Mouse (Mus musculus) left cerebral cortex, adult 18-20 months (tissue): ENCODE results near the gene Ak1. TPM values are rescaled to one million over a fixed set of nuclear protein-coding genes. Genes with fewer than 3 reads are reported as not detected.
A peak's percentile ranks its signal among the peaks of the same experiment; 100 is the strongest.

Experiments
- DNase-seq, 2 experiments: peaks; one replicate each; pipeline ENCODE4 v3.0.0; 2021 to 2022; ENCODE audit warnings: low spot score in 2 of 2, mixed read lengths in 1 of 2
- total RNA-seq, 2 experiments: library from RNA; stranded (reverse); gene quantifications; 2 replicates each; pipeline ENCODE4 v1.2.3; 2021

Gene Ak1
- total RNA-seq, 2 experiments from 2014 or later = 151 to 160 TPM

DNA sequence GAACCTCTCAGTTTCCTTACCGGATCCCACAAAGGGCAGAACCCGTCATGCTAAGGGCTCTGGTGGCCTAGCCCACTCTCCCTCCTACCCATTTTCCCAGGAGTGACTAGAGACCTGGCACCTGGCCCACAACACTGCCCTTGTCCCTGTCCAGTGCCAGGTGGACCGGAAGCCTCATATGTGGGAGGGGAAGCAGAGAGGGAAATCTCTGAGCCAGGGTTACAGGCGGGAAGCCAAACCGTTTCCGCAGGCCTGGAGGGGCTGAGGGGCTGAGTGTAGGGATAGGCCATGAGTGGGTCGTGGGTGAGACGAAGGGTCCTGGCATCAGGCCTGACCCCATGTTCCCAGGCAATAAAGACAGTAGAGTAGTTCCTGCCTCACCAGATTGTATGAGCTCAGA, 23.1 kb upstream of the Ak1 start:
- DNase-seq = no peak

DNA sequence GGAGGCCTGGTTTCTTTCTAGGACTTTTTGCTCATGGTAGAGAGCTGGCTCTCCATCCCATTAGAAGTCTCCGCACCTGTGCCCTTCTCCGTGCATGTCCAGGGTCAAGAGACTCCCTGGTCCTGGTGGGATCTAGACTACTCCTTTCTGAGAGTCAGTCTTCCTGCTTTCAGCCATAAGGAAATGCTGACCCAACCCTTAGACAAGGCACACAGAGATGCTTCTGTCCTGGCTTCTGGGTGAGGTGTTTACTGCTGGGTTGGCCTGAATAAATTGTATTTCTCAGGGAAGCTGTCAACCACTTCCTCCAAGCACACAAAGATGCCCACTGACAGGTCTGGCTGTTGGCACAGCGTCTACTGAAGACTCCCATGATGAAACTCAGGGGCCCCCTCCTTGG, 22.1 kb upstream of the Ak1 start, which contains the start of gene St6galnac6:
St6galnac6 (plus strand) TSS at position 301 of the 400 bp plus-strand sequence.
- no peak for DNase-seq

DNA sequence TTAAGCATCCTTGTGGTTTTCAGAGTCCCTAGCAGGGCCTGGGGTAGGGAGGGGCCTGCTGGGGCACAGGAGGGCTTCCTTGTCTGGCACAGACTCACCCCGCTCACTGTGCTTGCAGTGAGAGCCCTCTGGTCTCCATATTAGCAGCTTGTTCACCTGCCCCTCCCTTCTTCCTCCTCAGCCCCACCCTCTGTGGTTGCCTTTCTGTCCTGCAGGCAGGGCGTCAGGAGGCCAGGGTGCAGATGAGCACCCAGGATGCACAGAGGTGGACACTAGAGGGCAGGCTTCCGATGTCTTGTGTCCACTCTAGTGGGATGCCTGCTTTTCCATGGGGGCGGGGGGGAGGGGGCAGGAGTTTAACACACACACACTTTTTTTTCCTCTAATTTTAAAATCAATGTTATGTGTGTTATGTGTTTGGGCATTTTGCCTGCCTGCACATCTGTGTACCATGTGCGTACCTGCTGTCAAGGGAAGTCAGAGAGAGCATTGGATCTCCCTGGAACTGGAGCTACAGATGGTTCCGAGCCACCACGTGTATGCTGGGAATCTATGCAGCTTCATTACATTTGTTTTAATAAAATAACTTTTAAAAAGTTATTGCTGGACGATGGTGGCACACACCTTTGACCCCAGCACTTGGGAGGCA, 20.0 kb upstream of the Ak1 start:
- DNase-seq = no peak

DNA sequence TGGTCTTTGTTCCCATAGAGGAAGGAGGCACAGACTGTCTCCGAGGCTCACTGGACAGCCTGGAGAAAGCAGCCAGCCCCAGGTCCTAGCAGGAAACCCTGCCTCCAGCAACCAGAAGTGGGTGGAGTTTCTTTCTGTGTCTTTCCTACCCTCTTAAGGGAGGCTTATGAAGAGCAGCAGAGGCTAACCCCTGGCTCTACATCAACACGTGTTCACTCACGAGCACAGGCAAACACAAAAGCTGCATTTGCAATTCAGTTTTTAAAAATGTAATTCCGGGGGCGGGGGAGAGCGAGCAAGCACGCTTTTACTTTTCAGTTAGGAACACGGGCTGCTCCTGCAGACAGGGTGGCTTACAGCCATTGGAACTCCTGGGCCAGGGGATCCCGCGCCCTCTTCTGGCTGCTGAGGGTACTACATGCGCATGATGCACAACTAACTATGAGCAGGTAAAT, 18.9 kb upstream of the Ak1 start:
- DNase-seq = peak; percentile 86 to 90

DNA sequence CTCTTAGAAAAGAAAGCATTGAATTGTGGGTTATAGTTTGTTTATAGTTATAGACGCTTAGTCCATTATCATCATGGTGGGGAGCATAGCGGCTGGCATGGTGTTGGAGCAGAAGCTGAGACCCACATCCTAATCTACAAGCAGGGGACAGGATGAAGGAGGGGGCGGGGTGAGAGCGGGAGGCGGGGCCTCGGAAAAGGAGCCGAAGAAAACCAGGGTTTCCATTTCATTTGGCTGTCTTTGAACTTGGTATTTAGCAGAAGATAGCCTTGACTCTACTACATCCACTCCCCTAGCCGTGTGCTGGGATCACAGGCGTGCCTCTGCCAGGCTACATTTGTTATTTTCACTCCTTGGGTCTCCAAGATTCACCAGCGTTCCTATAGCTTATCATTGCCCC, 16.9 kb upstream of the Ak1 start:
- no peak for DNase-seq

DNA sequence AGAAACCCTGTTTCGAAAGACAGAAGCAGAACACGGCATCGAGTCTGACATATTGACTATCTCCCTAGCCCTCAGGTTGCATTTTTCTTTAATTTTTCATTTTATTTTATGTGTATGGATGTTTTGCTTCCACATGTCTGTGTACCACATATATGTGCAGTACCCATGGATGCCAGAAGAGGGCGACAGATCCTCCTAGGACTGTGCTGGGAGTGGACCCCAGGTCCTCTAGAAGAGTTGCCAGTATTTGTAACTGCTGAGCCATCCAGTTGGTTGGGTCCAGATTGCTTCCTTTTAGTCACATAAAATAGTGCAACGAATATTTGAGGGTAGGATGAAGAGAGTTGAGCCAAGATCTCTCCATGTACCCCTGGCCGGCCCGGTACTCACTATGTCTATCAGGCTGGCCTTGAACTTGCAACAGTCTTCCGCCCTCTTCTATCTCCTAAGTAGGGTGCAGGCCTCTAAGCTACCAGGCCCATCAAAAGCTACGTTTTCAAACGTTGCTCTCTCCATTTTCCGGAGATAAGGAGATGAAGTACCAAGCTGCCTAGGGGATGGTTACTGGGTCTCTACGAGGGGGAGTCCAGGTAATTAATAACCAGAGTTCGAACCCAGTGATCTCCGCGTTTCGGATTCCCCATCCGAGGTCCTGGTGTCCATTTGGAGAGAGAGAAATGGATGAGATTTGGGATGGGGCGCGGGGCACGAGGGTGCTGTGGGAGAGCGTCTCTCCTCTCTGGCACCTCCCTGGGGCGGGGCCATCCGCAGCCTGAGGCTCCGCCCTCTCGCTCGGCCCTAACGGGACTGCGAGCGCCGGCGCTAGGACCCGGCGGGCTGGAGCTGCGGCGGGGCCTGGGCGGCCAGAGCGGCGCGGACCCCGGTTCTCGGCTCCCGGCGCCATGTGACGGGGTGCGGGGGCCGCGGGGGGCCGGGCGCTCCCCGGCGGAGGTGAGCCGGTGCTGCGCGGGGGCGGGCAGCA, 15.1 kb upstream of the Ak1 start:
- DNase-seq = peak; percentile 80 to 88

DNA sequence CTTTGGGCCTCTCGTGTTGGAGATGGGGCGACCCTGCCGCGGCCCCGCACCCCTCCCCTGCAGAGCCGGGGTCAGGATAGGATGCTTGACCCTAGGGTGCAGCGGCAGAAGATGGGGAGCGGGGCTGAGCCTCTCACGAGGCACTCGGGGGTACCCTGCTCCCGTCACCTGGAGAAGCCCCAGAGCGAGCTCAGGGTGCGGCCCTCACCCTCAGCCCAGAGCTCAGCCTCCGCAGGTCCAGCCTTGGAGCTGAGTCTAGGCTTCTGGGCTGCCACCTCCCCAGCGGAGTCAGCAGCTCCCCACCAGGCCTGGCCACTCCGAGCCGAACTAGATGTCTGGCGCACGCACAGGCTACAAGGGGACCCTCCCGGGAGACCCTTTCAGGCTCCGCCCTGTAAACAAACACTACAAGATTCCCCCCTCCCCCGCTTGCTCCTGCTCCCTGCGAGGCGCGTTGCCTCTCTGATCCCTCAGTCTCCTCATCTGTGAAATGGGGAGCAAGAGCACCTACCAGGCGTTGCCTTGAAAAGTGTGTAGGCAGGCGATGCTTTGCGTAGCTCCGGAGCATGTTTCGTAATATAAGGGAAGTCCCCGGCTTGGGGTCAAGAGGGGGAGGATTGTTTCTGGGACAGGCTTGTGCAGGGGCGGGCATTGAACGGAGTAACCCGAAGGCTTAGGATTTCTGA, 14.2 kb upstream of the Ak1 start:
- DNase-seq = peak in 1 of 2 experiments; percentile 60

DNA sequence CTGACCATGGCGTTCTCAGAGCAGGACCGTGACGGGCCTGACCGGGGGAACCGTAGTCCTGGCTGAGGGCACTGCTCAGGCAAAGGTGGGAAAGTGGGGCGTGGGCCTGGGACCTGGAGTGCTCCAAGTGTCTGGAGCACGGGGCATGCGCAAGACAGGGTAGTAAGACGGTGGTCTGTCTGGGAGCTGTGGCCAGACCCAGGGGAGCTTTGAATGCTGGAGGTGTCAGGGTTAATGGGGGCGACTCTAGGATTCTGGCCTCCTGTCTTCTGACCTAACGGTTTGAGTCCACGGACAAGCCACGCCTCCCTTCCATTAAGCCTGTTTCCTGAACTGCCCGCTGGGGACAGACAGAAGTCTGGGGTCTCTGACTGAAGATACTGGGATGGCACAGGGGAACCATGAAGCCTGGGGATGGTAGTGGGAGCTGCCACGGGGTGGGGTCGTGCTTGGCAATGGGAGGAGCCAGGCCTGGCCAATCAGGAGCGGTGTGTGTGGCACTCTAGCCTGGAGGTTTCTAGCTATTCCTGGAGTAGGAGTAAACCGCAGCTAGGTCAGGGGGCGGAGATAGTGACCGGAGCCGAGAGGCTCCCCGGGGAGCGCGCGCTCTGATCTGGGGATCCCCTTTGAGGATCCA, 13.3 kb upstream of the Ak1 start:
- DNase-seq = peak in 1 of 2 experiments; percentile 27

DNA sequence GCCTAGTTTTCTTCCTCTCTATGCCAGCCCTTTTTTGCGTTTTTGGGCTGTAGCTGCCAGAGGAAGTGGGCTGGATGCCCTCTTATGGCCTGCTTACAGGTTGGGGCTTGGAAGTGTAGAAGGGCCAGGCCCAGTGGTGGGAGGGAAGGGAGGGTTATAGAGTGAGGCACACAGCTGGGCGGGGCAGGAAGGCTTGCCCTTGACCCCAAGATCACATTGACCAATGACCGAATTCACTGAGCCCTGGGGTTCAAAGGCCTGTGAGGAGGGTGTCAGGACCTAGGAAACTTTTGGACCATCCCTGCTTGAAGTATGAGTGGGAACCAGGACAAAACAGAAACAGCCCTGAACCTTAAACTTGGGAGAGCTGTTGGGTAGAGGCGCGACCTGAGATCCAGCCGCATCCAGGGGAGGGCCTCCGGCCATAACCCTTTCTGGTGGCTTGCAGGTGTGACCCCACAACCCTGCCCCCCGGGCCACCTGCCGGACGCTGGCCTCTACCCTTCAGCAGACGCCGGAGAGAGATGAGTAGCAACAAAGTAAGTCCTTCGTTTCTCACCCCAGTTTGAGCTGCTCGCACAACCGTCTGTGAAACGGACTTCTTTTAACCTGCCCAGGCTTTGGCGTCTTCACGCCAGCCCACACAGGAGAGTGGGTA, 12.7 kb upstream of the Ak1 start:
- DNase-seq = no peak

DNA sequence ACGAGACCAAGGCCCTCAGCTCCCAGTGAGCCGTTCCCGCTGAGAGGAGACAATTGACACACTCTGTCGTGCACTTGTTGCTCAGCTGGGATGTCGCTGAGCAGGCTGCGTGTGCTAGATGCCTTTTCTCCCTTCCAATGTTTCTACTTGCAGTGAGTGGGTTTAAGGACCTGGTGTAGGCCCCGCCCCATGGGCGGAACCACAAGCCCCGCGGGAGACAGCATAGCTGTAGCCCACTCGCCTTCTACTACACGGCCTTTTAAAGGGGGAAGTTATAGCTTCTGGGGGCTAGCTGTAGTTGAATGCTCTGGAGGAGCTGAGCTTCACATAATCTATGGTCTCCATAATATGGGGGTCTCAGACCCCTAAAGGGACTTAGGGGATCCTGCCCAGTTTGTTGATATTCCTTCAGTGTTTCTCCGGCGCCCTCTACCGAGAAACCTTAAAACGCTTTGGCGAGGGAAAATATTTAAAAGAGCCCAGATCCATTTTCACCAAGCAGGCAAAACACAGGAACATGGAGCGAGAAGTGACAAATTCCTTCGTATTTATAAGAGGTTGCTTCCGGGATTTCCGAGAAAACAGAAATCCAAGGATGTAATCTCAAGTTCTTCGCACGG, 10.8 kb upstream of the Ak1 start:
- DNase-seq = peak; percentile 36 to 57

DNA sequence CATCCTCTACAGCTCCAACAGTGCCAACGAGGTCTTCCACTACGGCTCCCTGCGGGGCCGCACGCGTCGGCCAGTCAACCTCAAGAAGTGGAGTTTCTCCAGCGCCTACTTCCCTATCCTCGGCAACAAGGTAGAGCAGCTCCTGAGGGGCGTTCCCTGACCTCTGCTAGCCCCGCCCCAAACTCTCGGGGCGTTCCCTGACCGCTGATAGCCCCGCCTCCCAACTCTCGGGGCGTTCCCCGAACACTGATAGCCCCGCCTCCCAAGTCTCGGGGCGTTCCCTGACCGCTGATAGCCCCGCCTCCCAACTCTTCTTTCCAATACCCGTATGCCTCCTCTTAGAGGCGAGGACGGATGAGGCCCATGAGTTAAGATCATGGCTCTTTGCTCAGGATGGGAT, 9.3 kb upstream of the Ak1 start:
- DNase-seq = no peak

GRCm38 (mm10) chr2:32617109-32617508, 4.4 kb upstream of the Ak1 start:
- DNase-seq = no peak

DNA sequence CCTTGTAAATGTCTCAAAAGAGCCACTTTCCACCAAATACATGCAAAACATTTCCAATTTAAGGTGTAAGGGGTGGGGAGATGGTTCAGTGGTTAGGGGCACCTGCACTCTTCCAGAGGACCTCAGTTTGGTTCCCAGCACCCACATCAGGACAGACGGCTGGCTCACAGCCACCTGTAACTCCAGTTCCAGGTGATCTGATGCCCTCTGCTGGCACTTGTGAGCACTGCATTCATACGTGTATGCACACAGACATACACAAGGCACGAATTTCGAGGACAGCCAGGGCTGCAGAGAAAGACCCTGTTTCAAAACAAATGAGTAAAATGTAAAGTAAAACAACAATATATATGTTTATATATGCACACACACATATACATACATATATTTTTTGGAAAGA, 4.0 kb upstream of the Ak1 start:
- no peak for DNase-seq

DNA sequence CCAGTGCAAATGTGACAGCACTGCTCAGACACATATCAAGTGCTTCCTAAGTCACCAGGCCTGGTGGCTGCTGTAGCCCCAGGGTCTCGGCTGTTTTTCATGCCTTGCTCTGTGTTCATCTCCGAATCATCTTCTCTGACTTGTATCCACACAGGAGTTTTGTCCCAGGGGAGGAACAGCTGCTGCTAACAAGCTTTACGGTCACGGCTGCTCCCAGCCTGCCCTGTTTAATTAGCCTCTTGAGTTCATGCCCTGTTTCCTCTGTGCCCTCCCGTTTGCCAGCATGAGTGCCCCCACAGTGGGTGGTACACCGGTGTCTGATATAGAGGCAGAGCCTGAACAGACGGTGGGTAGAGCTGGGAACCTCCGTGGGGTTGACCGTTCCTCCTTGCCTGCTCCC, 3.5 kb upstream of the Ak1 start:
- DNase-seq = no peak

DNA sequence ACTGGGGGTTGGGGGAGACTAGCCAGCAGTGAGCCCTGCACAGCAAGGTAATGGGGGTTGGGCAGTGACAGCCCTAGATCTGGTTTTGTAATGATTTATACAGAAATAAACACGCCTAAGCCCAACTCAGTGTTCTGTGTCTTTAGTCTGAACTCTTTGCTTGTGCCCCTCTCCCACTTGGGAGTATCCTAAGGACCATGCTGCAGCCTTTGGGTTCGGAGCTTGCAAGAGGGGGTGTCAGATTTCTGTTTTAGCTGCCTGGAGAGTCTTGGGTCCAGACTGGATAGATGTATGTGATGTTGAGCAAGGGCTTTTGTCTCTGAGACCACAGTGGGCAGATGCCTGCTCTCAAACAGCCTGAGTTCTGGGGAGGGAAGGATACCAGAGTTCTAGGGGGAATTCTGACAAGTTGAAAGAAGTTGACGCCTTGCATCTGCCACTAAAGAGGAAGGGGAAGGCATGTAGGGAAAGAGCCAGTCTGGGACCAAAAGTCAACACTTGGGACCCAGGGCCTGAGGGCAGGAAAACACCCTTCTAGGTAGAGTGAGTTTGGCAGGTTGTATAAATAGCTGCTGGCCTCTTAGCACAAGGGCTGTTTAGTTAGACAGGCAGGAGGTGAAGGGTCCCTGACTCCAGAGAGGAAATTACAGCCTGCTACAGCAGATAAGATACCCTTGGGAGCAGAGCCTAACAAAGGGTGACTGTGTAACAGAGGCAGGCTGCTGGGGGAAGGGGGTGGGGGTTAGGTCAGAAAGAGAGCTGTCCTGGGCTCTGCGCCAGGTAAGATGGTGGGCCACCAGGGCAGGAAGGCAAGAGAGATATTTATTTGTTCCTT, 659 bp upstream of the Ak1 start:
- DNase-seq = no peak

DNA sequence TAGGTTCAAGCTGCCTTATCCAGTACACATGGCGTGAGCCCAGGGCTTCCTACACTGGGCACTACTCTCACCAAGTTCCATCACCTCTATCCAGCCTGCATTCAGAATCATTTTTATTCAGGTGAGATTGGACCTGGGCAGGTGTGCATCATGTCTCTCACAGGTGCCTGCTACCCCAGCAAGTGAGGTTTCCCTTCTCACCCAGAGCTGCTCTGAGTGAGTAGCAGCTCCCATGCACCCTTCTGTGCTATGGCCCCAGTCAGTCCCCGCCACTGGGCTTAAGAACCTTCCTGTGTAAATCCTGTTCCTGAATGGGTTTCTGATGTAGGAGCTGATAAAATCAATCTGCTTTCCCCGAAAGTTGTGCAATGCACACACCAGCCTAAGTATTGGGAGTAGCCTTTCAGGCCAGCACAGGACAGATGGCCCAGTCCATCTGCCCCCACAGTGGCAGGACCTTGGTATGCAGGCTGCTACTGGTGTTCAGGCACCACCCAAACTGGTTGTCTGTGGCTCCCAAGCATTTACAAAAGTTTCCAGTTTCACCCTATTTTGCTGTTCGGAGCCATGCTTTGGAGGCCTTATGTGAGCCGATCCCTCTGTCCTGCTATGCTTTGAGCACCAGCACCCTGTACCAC, 2.7 kb downstream of the Ak1 start:
- no peak for DNase-seq

- peak; percentile 86 to 91 for DNase-seq
Observed at GRCm38 (mm10) chr2:32625212-32625872, 3.8 kb downstream of the Ak1 start.
